ENCODE assay signal across 21 mouse cellular contexts in the genomic region with DNA sequence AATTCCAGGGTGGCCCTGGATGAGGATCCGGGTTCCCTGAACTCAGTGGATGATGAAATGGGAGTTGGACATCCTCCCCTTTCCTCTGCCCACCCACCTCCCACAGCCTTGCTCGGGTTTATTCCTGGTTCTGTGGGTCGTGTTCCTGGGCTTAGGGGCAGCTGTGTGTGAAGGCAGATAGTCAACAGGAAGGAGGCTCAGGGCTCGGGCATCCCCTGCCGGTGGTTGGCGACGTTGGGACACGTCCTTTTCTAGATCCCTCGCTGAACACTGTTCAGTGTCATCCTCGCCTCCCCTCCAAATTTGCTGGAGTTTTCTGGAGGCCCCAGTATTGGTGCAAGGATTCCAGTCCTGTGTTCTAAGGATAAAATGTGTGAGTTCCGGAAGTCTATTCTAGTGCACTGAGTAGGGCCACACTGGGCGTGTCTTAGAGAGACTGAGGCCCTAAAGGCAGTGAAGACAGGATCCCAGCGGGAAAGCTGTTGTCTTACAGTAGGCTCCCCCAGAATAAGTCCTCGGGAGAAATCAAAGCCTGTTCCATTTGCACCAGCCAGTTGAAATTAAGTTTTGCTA. TPM values are rescaled to one million over a fixed set of nuclear protein-coding genes. Genes with fewer than 3 reads are reported as not detected.
DNase-seq lines count a peak whose midpoint lies in the region; ATAC-seq and TF ChIP-seq lines count a peak whose summit lies in the region.
"Had no signal": no experiment of that assay in that cellular context is flagged by ENCODE, and none has a peak within 500 bp of the region (broad histone marks: within the 10 kb centered on the region; RNA-seq: fewer than 3 reads in every experiment).

No protein-coding gene starts in this region.

- no peak for TF ChIP-seq POLR2A in liver, adult 2 months (IDR thresholded peaks at IDR 0.05; ENCODE audit: extremely low read depth, insufficient read depth, low read length)

- no peak overlapping the region for H3K4me3 ChIP-seq in liver, adult 2 months (ENCODE audit: insufficient read depth, low read depth, low read length)
- no peak overlapping the region for H3K4me3 ChIP-seq in liver, embryonic 11.5 days (ENCODE audit: low read depth, low read length)
- no peak overlapping the region for H3K4me3 ChIP-seq in liver, embryonic 14.5 days (ENCODE audit: insufficient read depth in 1 of 2, low read depth in 2 of 2, low read length in 2 of 2)
- no peak overlapping the region for H3K4me3 ChIP-seq in hindbrain, embryonic 10.5 days
- H3K4me3 ChIP-seq in intestine, embryonic 16.5 days (ENCODE audit: low read length), result no peak overlapping the region
- H3K4me3 ChIP-seq: embryonic facial prominence, embryonic 12.5 days; liver, embryonic 15.5 days; neural tube, embryonic 12.5 days had no signal

- peak; percentile 31; the same call in 1 of the 2 replicates for TF ChIP-seq CTCF in liver, adult 2 months (IDR thresholded peaks at IDR 0.05; ENCODE audit: low read depth, low read length)
- peak; percentile 44 for TF ChIP-seq CTCF in liver, embryonic 14.5 days (IDR thresholded peaks at IDR 0.05; ENCODE audit: low read depth)

- DNase-seq in liver, adult 2 months (ENCODE audit: extremely low read depth, low read depth, low spot score), result no peak
- no peak for DNase-seq in liver, embryonic 11.5 days (ENCODE audit: low spot score)
- DNase-seq in ZHBTc4 (ENCODE audit: low read depth, low spot score), result peak; percentile 47
- DNase-seq in liver, embryonic 14.5 days (ENCODE audit: low read depth in 3 of 3, low spot score in 3 of 3), result no peak
- DNase-seq in splenic B cell, adult 2 months (ENCODE audit: low read depth, low spot score), result peak; percentile 30
- DNase-seq in hindbrain, embryonic 10.5 days (ENCODE audit: low spot score), result no peak
- DNase-seq in testis, postnatal 14 days (ENCODE audit: low spot score), result no peak
- DNase-seq: adrenal gland, postnatal 36 days; cerebellum, postnatal 36 days; gastrocnemius, postnatal 14 days; heart, postnatal 4 days; kidney, postnatal 14 days; layer of hippocampus, adult 9-11 months had no signal

- no peak for ATAC-seq in liver, embryonic 11.5 days (replicated peaks; ENCODE audit: low FRiP score)
- no peak for ATAC-seq in liver, embryonic 14.5 days (ENCODE audit: insufficient read depth)
- no peak for ATAC-seq in intestine, embryonic 16.5 days
- ATAC-seq: inflammation-experienced regulatory T-cells, adult 6 months had no signal

- no peaks in the 10 kb centered on the region for H3K79me2 ChIP-seq in liver, adult 2 months (ENCODE audit: control insufficient read depth, insufficient read depth, low read length)

- no peak overlapping the region for H3K4me2 ChIP-seq in liver, embryonic 11.5 days
- no peak overlapping the region for H3K4me2 ChIP-seq in liver, embryonic 14.5 days (ENCODE audit: low read depth)
- H3K4me2 ChIP-seq in intestine, embryonic 16.5 days (ENCODE audit: low read depth, low read length), result no peak overlapping the region
- H3K4me2 ChIP-seq: embryonic facial prominence, embryonic 12.5 days; liver, embryonic 15.5 days; neural tube, embryonic 12.5 days had no signal

- 86% methylated on average over 14 of the region's 14 CpGs for WGBS in liver, adult 2 months
- WGBS in liver, embryonic 11.5 days, result 60% methylated on average over 14 of the region's 14 CpGs
- 29% methylated on average over 14 of the region's 14 CpGs for WGBS in liver, embryonic 14.5 days (ENCODE audit: insufficient replicate concordance)
- WGBS in hindbrain, embryonic 10.5 days, result 87% methylated on average over 14 of the region's 14 CpGs
- WGBS in intestine, embryonic 16.5 days, result 84% methylated on average over 14 of the region's 14 CpGs

- peaks cover 2% of the 10 kb centered on the region; the same call in 1 of the 2 replicates for H3K4me1 ChIP-seq in liver, adult 2 months (ENCODE audit: control insufficient read depth, insufficient read depth, low read length)
- 0 out of 2 replicates have a peak, but pooled peaks cover 2% of the 10 kb centered on the region for H3K4me1 ChIP-seq in liver, embryonic 11.5 days (replicated peaks; ENCODE audit: control insufficient read depth, insufficient read depth, low read length)
- H3K4me1 ChIP-seq in liver, embryonic 14.5 days (replicated peaks; ENCODE audit: control insufficient read depth in 2 of 2, insufficient read depth in 2 of 2, low read length in 1 of 2), result peaks cover 0 to 9% of the 10 kb centered on the region in 2 experiments; a peak in 2 of 4 replicates
- H3K4me1 ChIP-seq in hindbrain, embryonic 10.5 days (replicated peaks), result peaks cover 25% of the 10 kb centered on the region
- peaks cover 6% of the 10 kb centered on the region for H3K4me1 ChIP-seq in intestine, embryonic 16.5 days (ENCODE audit: control insufficient read depth, insufficient read depth, low read length)
- H3K4me1 ChIP-seq: neural tube, embryonic 12.5 days had no signal

- no peaks in the 10 kb centered on the region for H3K9me3 ChIP-seq in liver, embryonic 11.5 days (ENCODE audit: control insufficient read depth, low read length)
- H3K9me3 ChIP-seq in liver, embryonic 14.5 days (ENCODE audit: control insufficient read depth, low read length), result no peaks in the 10 kb centered on the region
- H3K9me3 ChIP-seq in hindbrain, embryonic 10.5 days, result no peaks in the 10 kb centered on the region
- no peaks in the 10 kb centered on the region for H3K9me3 ChIP-seq in intestine, embryonic 16.5 days (ENCODE audit: control insufficient read depth, low read length)
- H3K9me3 ChIP-seq: embryonic facial prominence, embryonic 12.5 days; liver, embryonic 15.5 days; neural tube, embryonic 12.5 days had no signal

- TF ChIP-seq EP300 in liver, embryonic 14.5 days (IDR thresholded peaks at IDR 0.05; ENCODE audit: low read depth), result no peak

- H3K9ac ChIP-seq in liver, adult 2 months (ENCODE audit: low read depth, low read length), result no peak overlapping the region
- H3K9ac ChIP-seq in liver, embryonic 11.5 days (ENCODE audit: low read depth, low read length), result no peak overlapping the region
- no peak overlapping the region for H3K9ac ChIP-seq in liver, embryonic 14.5 days (replicated peaks)
- H3K9ac ChIP-seq in intestine, embryonic 16.5 days (ENCODE audit: low read depth, low read length), result no peak overlapping the region
- H3K9ac ChIP-seq: embryonic facial prominence, embryonic 12.5 days; liver, embryonic 15.5 days; neural tube, embryonic 12.5 days had no signal

- no peaks in the 10 kb centered on the region for H3K36me3 ChIP-seq in liver, adult 2 months (ENCODE audit: control insufficient read depth, insufficient read depth, low read length)
- H3K36me3 ChIP-seq in liver, embryonic 11.5 days (ENCODE audit: control insufficient read depth, insufficient read depth, low read length), result no peaks in the 10 kb centered on the region
- H3K36me3 ChIP-seq in liver, embryonic 14.5 days (replicated peaks; ENCODE audit: control insufficient read depth, insufficient read depth, low read depth), result no peaks in the 10 kb centered on the region
- H3K36me3 ChIP-seq in splenic B cell, adult 2 months (ENCODE audit: control insufficient read depth, insufficient read depth, low read length, poor library complexity, severe bottlenecking), result no peaks in the 10 kb centered on the region
- no peaks in the 10 kb centered on the region for H3K36me3 ChIP-seq in hindbrain, embryonic 10.5 days
- no peaks in the 10 kb centered on the region for H3K36me3 ChIP-seq in intestine, embryonic 16.5 days (ENCODE audit: control insufficient read depth, insufficient read depth, low read length)
- H3K36me3 ChIP-seq: embryonic facial prominence, embryonic 12.5 days; liver, embryonic 15.5 days; neural tube, embryonic 12.5 days had no signal

- no peak overlapping the region for H3K27ac ChIP-seq in liver, adult 2 months (replicated peaks; ENCODE audit: insufficient read depth, low read depth, low read length)
- no peak overlapping the region for H3K27ac ChIP-seq in liver, embryonic 11.5 days (ENCODE audit: low read depth, low read length)
- no peak overlapping the region for H3K27ac ChIP-seq in liver, embryonic 14.5 days
- no peak overlapping the region for H3K27ac ChIP-seq in hindbrain, embryonic 10.5 days
- no peak overlapping the region for H3K27ac ChIP-seq in intestine, embryonic 16.5 days (ENCODE audit: low read length)
- H3K27ac ChIP-seq: embryonic facial prominence, embryonic 12.5 days; liver, embryonic 15.5 days; neural tube, embryonic 12.5 days had no signal

- no peaks in the 10 kb centered on the region for H3K27me3 ChIP-seq in liver, adult 2 months (ENCODE audit: control insufficient read depth, insufficient read depth, low read length)
- H3K27me3 ChIP-seq in liver, embryonic 11.5 days (replicated peaks; ENCODE audit: control insufficient read depth, insufficient read depth, low read length), result no peaks in the 10 kb centered on the region
- no peaks in the 10 kb centered on the region for H3K27me3 ChIP-seq in liver, embryonic 14.5 days (ENCODE audit: control insufficient read depth, insufficient read depth, low read length)
- no peaks in the 10 kb centered on the region for H3K27me3 ChIP-seq in splenic B cell, adult 2 months (ENCODE audit: control insufficient read depth, insufficient read depth, low read length, poor library complexity, severe bottlenecking)
- H3K27me3 ChIP-seq in hindbrain, embryonic 10.5 days (ENCODE audit: insufficient read depth, poor library complexity, severe bottlenecking), result no peaks in the 10 kb centered on the region
- H3K27me3 ChIP-seq in intestine, embryonic 16.5 days (replicated peaks; ENCODE audit: control insufficient read depth, insufficient read depth, low read length), result no peaks in the 10 kb centered on the region
- H3K27me3 ChIP-seq: embryonic facial prominence, embryonic 12.5 days; liver, embryonic 15.5 days; neural tube, embryonic 12.5 days had no signal

RNA-seq across cellular contexts. Expression of gene Ifitm3, which starts 19.4 kb away (rescaled TPM):
- 296 and 392 TPM in 2 replicates for total RNA-seq in liver, adult 2 months (2014; rRNA removed)
- polyA plus RNA-seq in liver, adult 2 months (2012; rRNA removed), result 848 and 1,254 TPM in 2 replicates
- 45.0 and 47.5 TPM in 2 replicates for polyA plus RNA-seq in liver, embryonic 11.5 days (2014; fragmentation: Nextera tagmentation; extraction: Ambion mirVana)
- polyA plus RNA-seq in liver, embryonic 14.5 days (2012; rRNA removed), result 27.8 and 30.8 TPM in 2 replicates
- 61.5 and 73.5 TPM in 2 replicates for polyA plus RNA-seq in liver, embryonic 14.5 days (2014; fragmentation: Nextera tagmentation; extraction: Ambion mirVana)
- polyA plus RNA-seq in hindbrain, embryonic 10.5 days (2016; fragmentation: Nextera tagmentation; extraction: Ambion mirVana), result 21.0 and 23.9 TPM in 2 replicates
- 255 and 269 TPM in 2 replicates for polyA plus RNA-seq in intestine, embryonic 16.5 days (2015; fragmentation: Nextera tagmentation; extraction: Ambion mirVana)

RNA-seq across cellular contexts. Expression of gene Ifitm1, which starts 24.2 kb away (rescaled TPM):
- total RNA-seq in liver, adult 2 months (2014; rRNA removed), result 11.2 and 11.3 TPM in 2 replicates
- polyA plus RNA-seq in liver, adult 2 months (2012; rRNA removed), result 48.6 and 79.4 TPM in 2 replicates
- 32.7 and 33.5 TPM in 2 replicates for polyA plus RNA-seq in liver, embryonic 11.5 days (2014; fragmentation: Nextera tagmentation; extraction: Ambion mirVana)
- 34.2 and 35.7 TPM in 2 replicates for polyA plus RNA-seq in liver, embryonic 14.5 days (2012; rRNA removed)
- polyA plus RNA-seq in liver, embryonic 14.5 days (2014; fragmentation: Nextera tagmentation; extraction: Ambion mirVana), result 20.2 and 30.9 TPM in 2 replicates
- polyA plus RNA-seq in hindbrain, embryonic 10.5 days (2016; fragmentation: Nextera tagmentation; extraction: Ambion mirVana), result 5.1 and 6.9 TPM in 2 replicates
- 117 and 123 TPM in 2 replicates for polyA plus RNA-seq in intestine, embryonic 16.5 days (2015; fragmentation: Nextera tagmentation; extraction: Ambion mirVana)

RNA-seq across cellular contexts. Expression of gene Ifitm6, which starts 26.5 kb away (rescaled TPM):
- total RNA-seq in liver, adult 2 months (2014; rRNA removed), result 0.81 and 0.83 TPM in 2 replicates
- 0.72 and 1.7 TPM in 2 replicates for polyA plus RNA-seq in liver, adult 2 months (2012; rRNA removed)
- 0.90 and 0.97 TPM in 2 replicates for polyA plus RNA-seq in liver, embryonic 11.5 days (2014; fragmentation: Nextera tagmentation; extraction: Ambion mirVana)
- polyA plus RNA-seq in liver, embryonic 14.5 days (2012; rRNA removed), result 8.3 and 9.2 TPM in 2 replicates
- polyA plus RNA-seq in liver, embryonic 14.5 days (2014; fragmentation: Nextera tagmentation; extraction: Ambion mirVana), result 6.0 and 9.6 TPM in 2 replicates
- not detected in 2 replicates for polyA plus RNA-seq in hindbrain, embryonic 10.5 days (2016; fragmentation: Nextera tagmentation; extraction: Ambion mirVana)
- polyA plus RNA-seq in intestine, embryonic 16.5 days (2015; fragmentation: Nextera tagmentation; extraction: Ambion mirVana), result 1.9 and 2.0 TPM in 2 replicates
- total RNA-seq: gastrocnemius, postnatal 14 days; left cerebral cortex, postnatal 14 days had no signal

RNA-seq across cellular contexts. Expression of gene Ifitm2, which starts 35.4 kb away (rescaled TPM):
- 270 and 282 TPM in 2 replicates for total RNA-seq in liver, adult 2 months (2014; rRNA removed)
- 968 and 1,028 TPM in 2 replicates for polyA plus RNA-seq in liver, adult 2 months (2012; rRNA removed)
- 478 and 500 TPM in 2 replicates for polyA plus RNA-seq in liver, embryonic 11.5 days (2014; fragmentation: Nextera tagmentation; extraction: Ambion mirVana)
- polyA plus RNA-seq in liver, embryonic 14.5 days (2012; rRNA removed), result 217 and 258 TPM in 2 replicates
- 405 and 432 TPM in 2 replicates for polyA plus RNA-seq in liver, embryonic 14.5 days (2014; fragmentation: Nextera tagmentation; extraction: Ambion mirVana)
- polyA plus RNA-seq in hindbrain, embryonic 10.5 days (2016; fragmentation: Nextera tagmentation; extraction: Ambion mirVana), result 388 and 494 TPM in 2 replicates
- polyA plus RNA-seq in intestine, embryonic 16.5 days (2015; fragmentation: Nextera tagmentation; extraction: Ambion mirVana), result 1,203 and 1,252 TPM in 2 replicates

RNA-seq across cellular contexts. Expression of gene Gm45717, which starts 35.5 kb away (rescaled TPM):
- not detected in 2 replicates for total RNA-seq in liver, adult 2 months (2014; rRNA removed)
- polyA plus RNA-seq in liver, adult 2 months (2012; rRNA removed), result not detected in 2 replicates
- not detected in 2 replicates for polyA plus RNA-seq in liver, embryonic 11.5 days (2014; fragmentation: Nextera tagmentation; extraction: Ambion mirVana)
- not detected in 2 replicates for polyA plus RNA-seq in liver, embryonic 14.5 days (2012; rRNA removed)
- not detected in 2 replicates for polyA plus RNA-seq in liver, embryonic 14.5 days (2014; fragmentation: Nextera tagmentation; extraction: Ambion mirVana)
- polyA plus RNA-seq in hindbrain, embryonic 10.5 days (2016; fragmentation: Nextera tagmentation; extraction: Ambion mirVana), result 0.35 and 0.80 TPM in 2 replicates
- 1.0 TPM in 1 of 2 replicates, not detected in the other for polyA plus RNA-seq in intestine, embryonic 16.5 days (2015; fragmentation: Nextera tagmentation; extraction: Ambion mirVana)
- total RNA-seq: adrenal gland, postnatal 36 days; gastrocnemius, postnatal 14 days; heart, postnatal 4 days; left cerebral cortex, postnatal 14 days; midbrain, postnatal 0 days had no signal
- polyA plus RNA-seq: embryonic facial prominence, embryonic 12.5 days; inflammation-experienced regulatory T-cells, adult 6 months; liver, embryonic 15.5 days; midbrain, postnatal 0 days; neural tube, embryonic 12.5 days; thymus, postnatal 0 days had no signal

Comparison
In these comparisons a context has a peak if more than half of its experiments do, and no peak if none do; other contexts are left out.
1. DNase-seq: peak in ZHBTc4 (single experiment) and splenic B cell, adult 2 months (single experiment); none in liver, adult 2 months (single experiment), liver, embryonic 11.5 days (single experiment), liver, embryonic 14.5 days (0 of 3), hindbrain, embryonic 10.5 days (single experiment) and testis, postnatal 14 days (single experiment).